Mouse (Mus musculus) ovary, adult 18-20 months (tissue): Measurements from ENCODE around the gene Atp2a3.
A peak's percentile ranks its signal among the peaks of the same experiment; 100 is the strongest.

Source experiments
- DNase-seq: peaks from one replicate; pipeline ENCODE4 v3.0.0; 2022; ENCODE audit warnings: low spot score, mixed read lengths

The Atp2a3 gene

DNA sequence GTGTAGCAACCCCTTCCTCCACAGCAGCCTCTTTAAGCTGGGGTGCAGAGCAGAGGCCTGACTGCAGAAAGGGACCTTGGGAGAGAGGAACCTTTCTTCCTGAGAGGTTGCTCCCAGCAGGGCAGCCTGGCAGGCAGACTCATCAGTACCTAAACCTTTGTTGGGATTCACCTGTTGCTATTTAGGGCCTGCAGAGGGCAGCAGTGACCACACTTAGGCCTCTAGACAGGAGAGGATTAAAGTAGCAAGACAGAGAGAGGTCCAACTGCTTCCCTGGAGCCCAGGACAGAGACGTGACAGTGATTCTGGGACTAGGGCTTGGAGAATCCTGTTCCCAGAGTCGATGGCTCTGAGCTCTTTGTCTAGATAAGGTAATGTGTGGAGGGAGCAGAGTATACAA is 45.4 kb downstream of the Atp2a3 start:
- DNase-seq: no peak

DNA sequence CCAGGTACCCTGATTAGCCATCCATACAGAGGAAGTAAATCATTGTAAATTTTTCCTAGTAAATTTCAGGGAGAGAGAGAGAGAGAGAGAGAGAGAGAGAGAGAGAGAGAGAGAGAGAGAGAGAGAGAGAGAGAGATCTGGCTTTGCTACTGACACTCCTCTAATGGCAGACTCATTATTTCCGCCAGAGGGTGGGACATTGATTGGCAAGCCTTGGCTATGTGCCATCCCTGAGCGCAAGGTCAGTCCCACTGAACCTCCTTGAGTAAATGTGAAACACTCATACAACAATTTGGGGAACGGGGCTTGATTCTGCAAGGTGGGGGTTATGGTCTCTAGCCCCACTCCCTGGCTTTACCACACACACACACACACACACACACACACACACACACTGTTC is 46.1 kb downstream of the Atp2a3 start:
- no peak for DNase-seq

DNA sequence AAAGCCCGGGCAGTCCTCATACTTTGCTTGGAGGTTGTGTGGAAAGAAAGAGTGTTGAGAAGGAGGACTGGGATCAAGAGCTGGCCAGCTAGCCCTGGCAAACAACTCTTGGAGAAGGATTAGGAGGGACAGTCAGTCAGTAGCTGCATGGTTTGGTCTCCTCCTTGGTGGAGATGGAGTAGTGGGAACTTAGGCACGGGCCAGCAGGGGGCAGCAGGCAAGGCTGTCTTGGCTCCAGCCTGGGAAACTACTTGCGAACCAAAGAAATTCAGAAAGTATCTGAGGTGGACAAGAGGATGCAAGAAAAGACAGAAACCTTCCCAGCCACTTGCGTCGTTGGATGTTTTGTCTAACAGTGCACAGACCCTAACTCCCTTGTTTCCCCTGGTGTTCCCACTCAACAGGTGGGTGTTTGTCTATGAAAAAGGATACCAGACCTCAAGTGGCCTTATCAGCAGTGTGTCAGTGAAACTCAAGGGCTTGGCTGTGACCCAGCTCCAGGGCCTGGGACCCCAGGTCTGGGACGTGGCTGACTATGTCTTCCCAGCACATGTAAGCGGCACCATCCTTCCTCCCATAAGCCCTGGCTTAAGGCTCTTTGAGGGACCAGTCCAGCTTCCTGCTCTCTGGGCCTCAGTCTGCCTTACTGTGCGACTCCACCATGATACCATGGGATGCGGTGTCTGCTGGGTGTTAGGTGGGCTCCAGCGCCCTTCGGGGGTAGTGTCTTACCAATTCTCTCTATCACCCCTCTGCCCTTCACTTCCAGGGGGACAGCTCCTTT is 46.9 kb downstream of the Atp2a3 start:
- DNase-seq: no peak

DNA sequence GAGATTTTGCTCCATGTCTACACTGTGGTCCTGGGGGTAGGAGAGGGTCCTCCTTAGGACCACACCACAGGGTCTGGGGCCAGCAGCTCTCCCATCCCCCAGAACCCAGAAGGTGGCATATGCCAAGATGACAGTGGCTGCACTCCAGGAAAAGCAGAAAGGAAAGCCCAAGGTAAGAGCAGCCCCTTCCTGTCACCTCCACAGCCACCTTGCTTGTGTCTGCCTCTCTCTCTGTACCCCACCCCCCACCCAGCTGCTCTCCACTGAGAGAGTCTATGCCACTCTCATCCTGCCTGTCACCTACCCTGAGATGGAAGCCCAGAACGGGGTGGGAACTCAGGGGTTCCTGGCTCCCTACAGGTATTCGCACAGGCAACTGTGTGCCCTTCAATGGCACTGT is 47.9 kb downstream of the Atp2a3 start:
- no peak for DNase-seq

DNA sequence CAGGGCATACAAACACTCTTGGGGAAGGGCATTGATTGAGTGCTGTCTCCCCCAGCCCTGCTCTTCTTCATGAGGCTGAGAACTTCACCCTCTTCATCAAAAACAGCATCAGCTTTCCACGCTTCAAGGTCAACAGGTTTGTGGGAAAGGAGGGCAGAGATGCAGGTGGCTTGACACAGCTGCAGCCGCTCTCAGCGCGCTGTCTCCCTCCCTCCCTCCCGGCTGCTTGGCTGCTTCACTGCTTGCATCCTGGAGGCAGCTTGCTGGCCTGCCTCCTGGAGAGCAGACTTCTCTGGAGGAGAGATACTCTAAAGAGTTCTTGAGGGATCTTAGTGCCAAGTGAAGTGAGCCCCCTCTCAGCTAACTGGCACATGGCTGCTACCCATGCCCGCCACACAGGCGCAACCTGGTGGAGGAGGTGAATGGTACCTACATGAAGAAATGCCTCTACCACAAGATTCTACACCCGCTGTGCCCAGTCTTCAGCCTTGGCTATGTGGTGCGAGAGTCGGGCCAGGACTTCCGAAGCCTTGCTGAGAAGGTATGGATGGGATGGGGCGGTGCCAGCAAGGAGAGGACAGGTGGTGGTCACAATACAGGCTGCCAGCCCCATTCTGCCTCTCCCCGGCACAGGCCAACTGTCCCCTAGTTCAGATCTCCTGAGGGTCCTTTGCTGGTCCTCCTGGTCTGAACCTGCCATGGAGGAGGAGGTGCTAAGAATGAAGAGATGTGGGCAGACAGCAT is 48.7 kb downstream of the Atp2a3 start:
- DNase-seq: no peak

DNA sequence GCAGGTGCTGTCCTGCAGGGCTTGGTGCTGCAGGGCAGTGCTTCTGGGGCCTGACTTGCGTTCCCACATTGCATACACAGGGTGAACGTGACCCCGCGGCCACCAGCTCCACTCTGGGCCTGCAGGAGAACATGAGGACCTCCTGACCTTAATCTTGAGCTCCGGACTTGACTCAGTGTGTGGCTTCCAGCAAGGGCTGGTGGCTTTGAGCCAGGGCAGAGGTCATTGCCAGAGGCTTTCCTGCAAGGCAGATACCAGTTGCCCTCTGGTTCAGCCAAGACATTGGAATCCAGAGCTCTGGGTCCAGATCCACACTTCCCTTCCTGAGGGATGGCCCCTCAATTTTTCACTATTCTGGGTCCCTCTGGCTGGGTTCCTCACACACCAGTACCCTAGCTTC is 53.0 kb downstream of the Atp2a3 start:
- peak; percentile 55 for DNase-seq

DNA sequence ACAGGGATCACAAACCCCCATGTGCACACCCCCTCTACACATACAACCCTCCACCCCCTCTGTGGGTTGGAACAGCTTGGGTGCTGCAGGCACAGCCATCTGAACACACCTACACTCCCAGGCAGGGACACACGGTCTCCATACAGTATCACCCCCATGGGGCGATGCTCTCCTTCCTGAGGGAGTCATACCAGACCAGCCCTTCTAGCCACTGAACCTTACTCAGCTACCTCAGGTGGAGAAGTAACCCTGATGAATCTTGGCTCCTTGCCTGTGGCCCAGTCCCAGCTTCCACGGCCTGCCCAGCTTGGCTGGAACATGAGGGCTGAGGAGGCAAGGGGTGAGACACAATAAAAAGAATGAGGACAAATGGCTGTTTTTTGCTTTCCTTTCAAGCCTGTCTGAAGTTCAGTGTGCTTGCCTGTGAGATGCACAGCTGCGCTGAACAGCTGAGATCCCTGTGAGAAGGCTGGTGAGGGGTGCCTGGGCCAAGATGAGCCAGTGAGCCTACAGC is 53.9 kb downstream of the Atp2a3 start:
- no peak for DNase-seq

DNA sequence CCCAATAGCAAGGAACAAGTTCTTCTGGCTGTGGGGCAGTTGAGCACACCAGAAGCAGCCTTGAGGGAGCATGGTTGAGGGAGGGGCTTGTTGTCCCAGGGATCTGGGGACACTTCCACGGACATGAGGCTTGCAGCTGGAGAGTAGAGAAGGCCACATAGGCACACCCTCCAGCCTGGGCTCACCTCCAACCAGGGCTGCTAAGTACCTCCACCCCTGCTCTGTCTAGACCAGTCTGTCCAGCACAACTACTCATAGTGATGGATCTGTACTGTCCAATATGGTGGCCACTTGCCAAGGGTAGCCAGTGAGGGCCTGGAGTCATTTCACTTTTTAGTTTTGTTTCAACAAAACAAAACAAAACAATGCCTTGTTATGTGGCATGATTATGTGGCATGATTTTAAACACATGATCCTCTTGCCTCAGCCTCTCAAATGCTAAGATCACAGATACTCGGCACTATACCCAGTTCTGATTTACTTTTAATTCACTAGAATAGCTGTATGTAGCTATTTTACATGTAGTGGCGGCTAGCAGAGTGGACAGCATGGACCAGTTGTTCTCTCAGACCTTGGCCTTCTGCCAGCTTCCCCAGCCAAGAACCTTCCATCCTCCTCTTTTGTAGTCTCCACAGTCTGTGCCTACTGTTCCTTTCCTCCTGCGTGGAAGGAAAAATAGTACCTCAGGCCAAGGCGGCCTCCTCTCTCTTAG is 54.6 kb downstream of the Atp2a3 start:
- peak; percentile 38 for DNase-seq

DNA sequence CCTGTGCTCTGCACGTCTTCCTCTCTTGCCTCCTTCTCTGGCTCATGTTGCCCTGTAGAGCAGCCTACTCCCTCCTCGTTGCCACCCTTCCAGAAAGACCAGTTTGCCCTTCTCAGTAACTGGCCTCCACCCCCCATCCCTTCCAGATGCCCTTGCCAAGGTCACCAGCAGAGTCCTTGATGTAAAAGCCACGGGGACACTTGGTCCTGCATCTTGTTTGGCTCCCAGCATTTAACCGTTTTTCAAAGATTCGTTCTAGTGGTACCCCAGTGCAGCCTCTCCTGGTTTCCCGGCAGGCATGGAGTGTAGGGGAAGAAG is 55.1 kb downstream of the Atp2a3 start:
- DNase-seq: peak; percentile 36

DNA sequence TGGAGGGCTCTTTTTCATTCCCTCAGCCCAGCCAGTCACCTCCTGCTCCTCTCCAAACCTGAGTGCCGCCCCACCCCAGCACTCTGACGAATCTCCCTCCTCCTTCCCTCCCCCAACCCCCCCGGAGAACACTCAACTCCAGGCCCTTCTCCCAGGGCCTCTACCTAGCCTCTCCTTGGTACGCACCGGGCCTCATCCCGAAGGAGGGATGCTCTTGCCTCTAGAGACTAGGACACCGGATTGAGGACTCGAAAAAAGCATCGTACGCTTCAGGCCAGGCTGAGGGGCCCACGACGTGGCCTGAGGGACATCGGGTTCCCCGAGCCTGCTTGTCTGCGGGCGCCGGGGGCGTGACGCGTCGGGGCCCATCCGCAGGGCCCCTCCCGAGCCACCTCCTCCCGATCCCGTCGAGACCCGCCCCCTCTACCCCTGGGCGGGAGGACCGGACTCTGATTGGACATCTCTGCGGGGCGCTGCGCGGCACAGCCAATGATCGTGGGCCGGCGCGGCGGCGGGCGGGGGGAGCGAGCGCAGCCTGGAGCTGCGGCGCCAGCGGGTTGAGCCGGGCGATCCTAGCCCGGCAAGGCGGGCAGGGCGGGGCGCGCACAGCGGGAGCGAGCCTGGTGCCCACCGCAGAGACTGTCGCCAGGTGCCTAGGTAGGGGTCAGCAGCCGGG is 57.6 kb downstream of the Atp2a3 start, which contains the start of gene Camkk1:
Gene Camkk1 (plus strand): TSS at position 538 of the 676 bp plus-strand sequence.
- peak; percentile 90 for DNase-seq

DNA sequence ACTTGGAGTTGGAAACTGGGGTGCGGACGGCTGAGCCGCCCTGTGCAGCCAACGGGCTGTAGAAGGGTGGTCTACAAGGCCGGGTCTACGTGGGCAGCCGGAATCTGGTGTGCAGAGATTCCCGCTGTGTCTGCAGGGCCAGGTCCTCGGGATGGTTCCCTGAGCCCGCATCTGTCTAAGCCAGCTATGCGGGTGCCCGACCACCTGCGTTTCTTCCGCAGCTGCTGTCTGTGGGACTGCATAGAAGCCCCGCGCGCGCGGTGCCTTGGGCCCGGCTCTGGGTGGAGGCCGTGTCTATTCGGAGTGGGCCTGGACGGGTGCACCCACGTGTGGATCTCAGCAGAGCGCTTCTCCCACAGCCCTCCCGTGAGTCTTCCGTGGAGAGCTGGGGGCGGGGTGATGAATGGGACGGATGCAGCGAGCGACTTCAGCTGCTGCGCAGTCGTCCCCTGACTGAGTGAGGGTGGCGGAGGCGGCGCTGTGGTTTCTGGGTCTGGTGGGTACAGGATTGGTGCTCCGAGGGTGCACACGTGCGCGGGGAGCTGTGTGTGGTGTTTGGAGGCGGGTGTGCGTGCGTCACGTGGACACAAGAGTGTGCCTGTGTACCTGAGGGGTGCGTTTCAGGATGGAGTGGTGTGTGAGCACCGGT is 58.3 kb downstream of the Atp2a3 start:
- DNase-seq: no peak

DNA sequence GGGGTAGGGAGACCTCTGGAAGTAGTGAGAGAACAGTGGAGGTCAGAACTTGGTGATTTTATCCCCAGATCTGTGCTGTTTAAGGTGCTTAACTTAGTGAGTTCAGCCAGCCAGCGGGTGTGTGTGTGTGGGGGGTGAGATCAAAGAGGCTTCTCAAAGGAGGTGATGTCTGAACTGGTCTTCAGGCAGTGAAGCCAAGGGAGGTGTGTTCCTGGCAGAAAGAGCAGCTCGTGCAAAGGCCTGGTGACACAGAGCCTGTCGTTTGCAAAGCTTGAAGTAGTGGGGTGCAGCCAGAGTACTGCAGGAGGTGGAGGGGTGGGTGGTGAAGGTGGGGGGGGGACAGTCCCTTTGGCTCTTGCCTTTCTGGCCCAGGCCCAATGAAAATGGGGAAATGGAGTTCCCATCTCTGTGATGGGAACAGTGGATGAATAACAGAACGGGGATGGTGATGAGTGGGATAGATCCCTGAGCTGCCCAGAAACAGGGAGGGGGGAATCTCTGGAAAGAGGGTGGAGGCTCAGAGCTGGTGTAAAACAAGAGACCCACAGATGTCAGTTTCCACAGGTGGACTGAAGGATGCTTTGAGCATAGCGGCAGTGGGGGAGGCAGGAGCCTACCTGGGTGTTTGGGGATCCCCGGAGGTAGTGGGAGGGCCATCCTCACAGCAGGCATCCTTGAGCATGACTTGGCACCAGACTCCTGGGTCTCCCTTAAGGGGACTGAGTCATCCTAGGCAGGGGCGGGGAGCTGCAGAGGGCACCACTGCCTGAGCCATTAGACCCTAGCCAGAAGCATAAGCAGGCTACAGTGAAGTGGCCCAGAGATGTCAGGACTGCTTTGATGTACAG is 60.2 kb downstream of the Atp2a3 start:
- no peak for DNase-seq

DNA sequence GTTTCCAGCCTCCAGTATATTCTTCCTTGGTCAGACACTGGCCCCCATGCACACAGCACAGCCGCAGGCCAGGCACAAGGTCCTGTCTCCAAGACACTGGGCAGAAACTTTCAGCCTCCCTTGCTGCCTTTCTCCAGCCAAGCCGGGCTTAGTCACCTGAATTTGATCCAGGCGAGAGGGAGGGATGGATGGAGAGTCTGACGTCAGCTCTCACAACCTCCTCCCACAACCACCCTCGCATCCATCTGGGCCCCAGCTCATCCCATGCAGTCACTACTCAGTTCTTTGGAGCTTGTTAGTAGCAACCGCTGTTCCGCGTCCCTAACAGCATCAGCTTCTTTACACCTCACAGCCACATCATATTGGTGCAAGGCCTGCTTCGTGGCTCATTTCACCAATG is 62.1 kb downstream of the Atp2a3 start:
- no peak for DNase-seq

DNA sequence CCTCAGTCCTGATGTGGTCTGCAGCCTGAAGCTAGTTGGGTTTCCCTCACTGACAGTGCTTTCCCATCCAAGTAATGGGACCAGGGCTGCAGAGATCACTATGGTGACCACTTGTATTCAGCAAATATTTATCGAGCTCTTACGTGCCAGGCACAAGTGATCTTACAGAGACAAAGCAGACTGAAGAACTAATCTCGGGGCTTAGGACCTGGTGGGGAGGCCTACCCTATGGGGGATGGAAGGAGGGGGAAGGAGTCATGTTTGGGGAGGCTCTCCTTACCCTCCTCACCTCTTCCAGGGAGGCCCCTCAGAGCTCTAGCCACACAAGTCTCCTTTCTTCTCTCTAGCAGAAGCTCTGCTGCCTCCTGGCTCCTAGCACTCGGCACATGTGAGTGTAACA is 62.9 kb downstream of the Atp2a3 start:
- no peak for DNase-seq

DNA sequence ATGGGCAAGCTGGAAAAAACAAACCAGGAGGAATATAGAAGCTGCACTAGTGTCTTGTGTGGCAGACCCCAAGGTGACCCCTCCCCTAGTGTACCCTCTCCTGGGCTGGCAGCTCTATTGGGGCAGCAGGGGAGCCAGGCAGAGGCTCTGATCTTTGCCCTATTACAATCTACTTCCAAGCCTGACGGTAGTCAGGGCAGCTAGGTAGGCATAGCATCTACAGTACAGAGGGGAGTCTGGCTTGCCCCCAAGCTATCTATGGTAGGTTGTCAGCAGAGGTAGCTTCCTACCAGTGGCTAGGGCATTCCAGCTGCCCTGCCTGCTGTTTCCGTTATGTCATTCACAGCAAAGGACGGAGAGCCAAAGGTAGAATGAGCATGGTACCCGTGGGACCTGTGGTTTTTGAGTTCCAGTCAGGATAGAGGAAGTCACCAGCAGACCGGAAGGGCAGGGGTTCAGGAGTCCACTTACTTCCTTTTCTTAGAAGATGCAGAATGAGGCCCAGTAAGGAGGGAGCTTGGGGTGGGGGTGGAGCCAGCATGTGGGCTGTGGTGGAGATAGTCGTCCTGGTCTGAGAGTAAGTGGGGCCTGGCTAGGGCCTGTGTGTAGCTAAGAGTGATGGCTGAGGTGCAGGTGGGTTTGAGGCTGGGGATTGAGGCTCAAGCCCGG is 63.4 kb downstream of the Atp2a3 start:
- DNase-seq: no peak

DNA sequence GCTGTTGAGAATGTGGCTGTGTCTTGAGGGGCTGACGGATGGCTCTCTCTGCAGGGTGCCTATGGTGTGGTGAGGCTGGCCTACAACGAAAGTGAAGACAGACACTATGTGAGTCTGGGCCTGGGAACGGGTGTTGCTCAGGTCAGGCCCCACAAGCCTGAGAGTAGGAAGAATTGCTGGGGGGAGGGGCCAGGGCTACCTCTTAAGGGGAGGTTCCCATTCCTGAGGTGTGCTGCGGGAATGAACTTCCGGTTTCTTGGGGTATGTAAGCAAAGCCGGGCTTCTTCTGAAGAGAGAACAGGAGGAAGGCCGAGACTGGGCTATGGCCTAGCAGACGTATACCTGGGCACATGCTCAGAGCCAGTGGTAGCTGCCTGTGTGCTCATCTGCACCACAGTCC is 66.0 kb downstream of the Atp2a3 start:
- no peak for DNase-seq

DNA sequence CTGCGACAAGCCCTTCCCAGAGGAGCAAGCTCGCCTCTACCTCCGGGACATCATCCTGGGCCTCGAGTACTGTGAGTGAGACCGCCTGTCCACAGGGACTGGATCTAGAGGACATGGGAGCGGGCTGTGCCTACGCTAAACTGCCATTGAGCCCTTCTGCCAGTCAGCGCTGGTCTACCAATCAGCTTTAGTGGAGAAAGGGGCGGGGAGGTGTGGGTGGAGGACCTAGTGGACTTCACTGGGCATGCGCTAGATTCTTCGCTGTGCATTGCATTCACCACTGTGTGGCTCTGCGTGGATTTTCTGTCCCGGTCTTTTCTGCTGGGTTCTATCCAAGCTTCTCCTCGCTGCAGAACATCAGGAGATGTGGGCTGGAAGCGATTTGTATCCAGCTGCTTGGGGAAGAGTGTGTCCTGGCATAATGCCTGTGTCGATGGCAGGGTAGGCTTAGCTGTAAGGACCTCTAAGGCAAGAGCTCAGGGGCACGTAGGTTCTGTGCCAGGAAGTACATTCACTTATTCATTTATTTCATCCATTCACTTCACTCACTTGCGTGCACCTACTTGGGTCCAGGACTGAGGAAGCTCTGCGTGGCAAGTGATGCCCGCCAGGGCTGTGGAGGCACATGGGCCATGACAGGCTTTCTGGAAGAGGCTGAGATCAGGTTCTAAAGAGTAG is 70.0 kb downstream of the Atp2a3 start:
- peak; percentile 88 for DNase-seq

DNA sequence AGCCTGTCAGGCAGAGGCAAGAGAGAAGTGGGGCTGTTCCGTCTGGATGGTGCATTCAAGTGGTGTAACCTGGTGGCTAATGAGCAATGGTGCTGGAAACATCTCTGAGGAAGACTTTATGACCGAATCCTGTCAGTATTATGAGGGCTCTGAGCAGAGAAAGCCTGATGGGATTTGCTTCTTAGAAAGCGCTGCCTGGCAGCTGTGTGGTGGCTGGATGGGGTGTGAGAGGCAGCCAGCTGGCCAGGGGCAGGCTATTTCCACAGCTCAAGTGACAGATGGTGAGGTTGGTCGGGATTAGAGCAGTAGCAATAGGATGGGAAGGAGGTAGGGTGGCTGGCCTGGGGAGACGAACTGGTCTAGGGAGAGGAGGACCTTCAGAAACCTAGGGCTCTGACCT is 70.6 kb downstream of the Atp2a3 start:
- DNase-seq: no peak

DNA sequence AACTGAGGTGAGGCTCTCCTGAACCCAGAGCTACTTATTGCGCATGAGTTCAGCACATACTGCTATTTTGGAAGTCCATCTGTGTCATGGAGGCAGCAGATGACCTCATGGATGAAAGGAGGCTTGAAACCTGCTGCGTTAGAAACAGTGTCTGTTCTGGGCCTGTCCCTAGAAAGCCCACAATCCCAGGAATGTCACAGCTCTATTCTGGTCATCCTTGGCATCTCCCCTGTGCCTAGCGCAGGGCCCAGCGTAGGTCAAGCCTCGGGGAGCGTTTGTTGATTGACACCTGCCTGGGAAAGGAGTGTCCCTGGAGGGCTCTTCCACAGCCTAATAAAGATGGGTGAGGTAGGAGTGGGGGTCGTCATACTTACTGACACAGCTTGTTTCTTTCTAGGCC is 75.1 kb downstream of the Atp2a3 start:
- DNase-seq: no peak

DNA sequence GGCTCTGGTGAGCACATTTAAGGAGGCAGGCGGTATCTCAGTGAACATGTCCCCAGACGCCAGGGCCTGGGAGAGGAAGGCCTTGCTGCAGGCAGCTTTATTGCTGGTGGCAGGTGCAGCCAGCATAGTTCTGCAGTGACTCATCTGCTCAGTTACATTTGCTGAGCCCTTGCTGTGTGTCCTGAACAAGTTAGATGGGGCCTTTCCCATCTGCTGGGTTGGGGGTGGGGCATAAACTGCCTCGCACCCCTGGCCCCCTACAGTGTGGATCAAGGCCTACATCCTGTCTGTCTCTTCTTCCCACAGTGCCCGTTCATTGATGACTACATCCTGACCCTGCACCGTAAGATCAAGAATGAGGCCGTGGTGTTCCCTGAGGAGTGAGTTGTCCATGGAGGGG is 75.9 kb downstream of the Atp2a3 start:
- DNase-seq: no peak
